Mouse (Mus musculus) urinary bladder, postnatal 4 days (tissue): ENCODE measurements at regions not wholly inside any gene's neighbourhood (a gene's known extent, or its start where the extent isn't known, plus 50 kb on each side); places are given as distances from the start of the nearest gene placed in this dataset.
"Not testable (repeated sequence)": the region's sequence is repeated elsewhere in the genome, so short reads cannot be mapped to it uniquely, and the experiment has no call there.

Experiments used
- DNase-seq, 2 experiments: peaks; one replicate each; pipeline ENCODE4 v3.0.0; 2021 to 2022; ENCODE audit warnings: low spot score in 2 of 2

GRCm38 (mm10) chr3:57963965-57964364, 116.1 kb upstream of the Pfn2 start:
- DNase-seq, result no peak

- not testable (repeated sequence) for DNase-seq
These were observed 122.7 kb upstream of the Pfn2 start for GRCm38 (mm10) chr3:57970614-57971013.

GRCm38 (mm10) chr3:57972469-57973245, 124.8 kb upstream of the Pfn2 start:
- DNase-seq, result no peak

- DNase-seq, result no peak
These were observed 125.7 kb upstream of the Pfn2 start for GRCm38 (mm10) chr3:57973546-57973945.

- DNase-seq, result no peak
These were observed 127.5 kb upstream of the Pfn2 start for GRCm38 (mm10) chr3:57975379-57975778.

GRCm38 (mm10) chr3:57976640-57977229, 128.9 kb upstream of the Pfn2 start:
- DNase-seq, result no peak

GRCm38 (mm10) chr3:57988175-57988574, 140.3 kb upstream of the Pfn2 start:
- no peak for DNase-seq

GRCm38 (mm10) chr3:57990738-57991137, 142.9 kb upstream of the Pfn2 start:
- DNase-seq, result no peak

GRCm38 (mm10) chr3:57998121-57999102, 150.5 kb upstream of the Pfn2 start:
- no peak for DNase-seq

GRCm38 (mm10) chr3:58002792-58003574, 155.1 kb upstream of the Pfn2 start:
- no peak for DNase-seq

- no peak for DNase-seq
These were observed 177.0 kb upstream of the Pfn2 start for GRCm38 (mm10) chr3:58024750-58025392.

GRCm38 (mm10) chr3:58049618-58050017, 201.7 kb upstream of the Pfn2 start:
- DNase-seq, result no peak

- DNase-seq, result no peak
These were observed 206.8 kb upstream of the Pfn2 start for GRCm38 (mm10) chr3:58054726-58055125.

GRCm38 (mm10) chr3:58055181-58055580, 207.3 kb upstream of the Pfn2 start:
- no peak for DNase-seq

- DNase-seq, result no peak
These were observed 208.5 kb upstream of the Pfn2 start for GRCm38 (mm10) chr3:58056191-58057063.

- DNase-seq, result no peak
These were observed 209.2 kb upstream of the Pfn2 start for GRCm38 (mm10) chr3:58057064-58057396.

GRCm38 (mm10) chr3:58058134-58058533, 210.3 kb upstream of the Pfn2 start:
- no peak for DNase-seq

- no peak for DNase-seq
These were observed 216.1 kb upstream of the Pfn2 start for GRCm38 (mm10) chr3:58063852-58064549.

- DNase-seq, result no peak
These were observed 223.7 kb upstream of the Pfn2 start for GRCm38 (mm10) chr3:58071574-58071973.
